Mouse (Mus musculus) CD4-positive, CD25-positive, alpha-beta regulatory T cell, adult 2 months (primary cell): ENCODE measurements around the gene Nell2.
"Not testable (repeated sequence)": the region's sequence is repeated elsewhere in the genome, so short reads cannot be mapped to it uniquely, and the experiment has no call there.

Source experiments
- DNase-seq: peaks from one replicate; pipeline ENCODE4 v3.0.0-alpha.2; 2012; ENCODE audit warnings: low read depth, low spot score

Gene Nell2

GRCm38 (mm10) chr15:95243876-95244275 lies 284.5 kb downstream of the Nell2 start:
- DNase-seq = no peak

- DNase-seq = no peak
These were observed 287.2 kb downstream of the Nell2 start for GRCm38 (mm10) chr15:95241161-95241560.

GRCm38 (mm10) chr15:95237021-95237420 lies 291.3 kb downstream of the Nell2 start:
- not testable (repeated sequence) for DNase-seq

DNA sequence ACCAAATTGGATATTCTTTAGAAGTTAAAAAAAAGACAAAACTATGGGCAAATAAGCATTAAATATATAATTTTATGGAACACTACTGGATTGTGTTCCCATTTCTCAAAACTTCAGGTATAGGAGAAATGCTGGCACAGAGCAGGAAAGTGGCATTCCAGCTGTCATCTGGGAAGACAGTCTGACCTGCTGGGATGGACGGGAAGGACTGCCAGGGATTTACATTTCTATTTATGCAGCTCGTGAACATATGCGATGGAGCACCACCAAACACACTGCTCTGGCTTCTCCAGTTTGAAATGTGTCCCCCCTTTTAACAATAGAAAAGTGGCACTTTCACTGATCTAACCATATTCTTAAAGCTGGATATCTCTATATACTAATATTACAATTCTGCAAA lies 291.9 kb downstream of the Nell2 start:
- no peak for DNase-seq

DNA sequence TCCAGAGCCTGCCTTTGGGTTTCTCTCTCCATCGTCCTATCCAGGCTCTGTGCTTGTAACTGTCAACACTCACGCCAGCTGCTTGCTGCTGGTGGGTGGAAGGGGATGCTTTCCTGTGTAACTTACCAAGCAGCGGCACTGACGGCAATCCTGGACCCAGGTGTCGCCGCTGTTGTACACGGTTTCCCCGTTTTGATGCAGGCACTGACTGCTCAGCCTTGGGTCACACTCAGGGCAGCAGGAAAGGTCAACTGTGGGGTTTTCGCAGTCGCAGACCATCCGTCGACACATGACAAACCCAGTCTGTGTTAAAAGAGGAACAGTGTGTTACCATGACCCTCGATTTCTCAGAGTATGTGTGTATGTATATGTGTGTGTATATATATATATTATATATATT lies 297.2 kb downstream of the Nell2 start:
- no peak for DNase-seq

- no peak for DNase-seq
These were observed 311.6 kb downstream of the Nell2 start for GRCm38 (mm10) chr15:95216640-95217365.

DNA sequence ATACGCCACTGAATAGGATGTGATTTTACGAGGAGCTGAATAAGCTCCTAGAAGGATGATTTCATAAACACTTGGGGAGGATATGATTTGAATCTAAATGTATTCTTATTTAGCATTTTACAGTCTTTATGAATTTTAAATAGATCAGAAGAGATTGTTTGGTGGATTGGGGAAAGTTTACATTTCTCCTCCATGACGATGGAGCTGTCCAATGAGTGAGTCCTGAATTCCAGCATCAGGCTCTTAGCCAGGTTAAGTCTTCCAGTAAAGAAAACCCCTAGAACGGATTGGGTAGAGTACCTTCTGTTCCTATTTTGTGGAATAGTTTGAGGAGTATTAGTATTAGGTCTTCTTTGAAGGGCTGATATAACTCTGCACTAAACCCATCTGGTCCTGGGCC lies 317.8 kb downstream of the Nell2 start:
- DNase-seq = no peak

DNA sequence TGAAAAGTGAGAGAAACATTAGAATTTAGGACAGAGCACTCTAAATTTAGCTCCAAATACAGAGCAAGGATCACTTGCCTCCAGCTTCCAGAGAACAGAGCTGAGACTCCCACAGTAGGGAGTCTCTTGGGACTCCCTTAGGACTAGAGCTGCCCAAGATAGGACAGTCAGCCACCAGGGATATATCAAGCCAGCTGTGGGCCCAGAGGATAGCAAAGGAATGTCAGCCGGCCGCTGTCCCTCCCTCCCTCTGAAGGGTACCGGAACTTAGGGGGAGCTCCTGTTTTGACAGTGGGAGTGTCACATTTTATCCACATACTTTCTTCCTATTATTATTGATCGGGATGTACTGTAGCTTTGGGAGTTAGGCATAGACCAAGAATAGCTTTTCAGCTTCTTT lies 319.2 kb downstream of the Nell2 start:
- DNase-seq = no peak

DNA sequence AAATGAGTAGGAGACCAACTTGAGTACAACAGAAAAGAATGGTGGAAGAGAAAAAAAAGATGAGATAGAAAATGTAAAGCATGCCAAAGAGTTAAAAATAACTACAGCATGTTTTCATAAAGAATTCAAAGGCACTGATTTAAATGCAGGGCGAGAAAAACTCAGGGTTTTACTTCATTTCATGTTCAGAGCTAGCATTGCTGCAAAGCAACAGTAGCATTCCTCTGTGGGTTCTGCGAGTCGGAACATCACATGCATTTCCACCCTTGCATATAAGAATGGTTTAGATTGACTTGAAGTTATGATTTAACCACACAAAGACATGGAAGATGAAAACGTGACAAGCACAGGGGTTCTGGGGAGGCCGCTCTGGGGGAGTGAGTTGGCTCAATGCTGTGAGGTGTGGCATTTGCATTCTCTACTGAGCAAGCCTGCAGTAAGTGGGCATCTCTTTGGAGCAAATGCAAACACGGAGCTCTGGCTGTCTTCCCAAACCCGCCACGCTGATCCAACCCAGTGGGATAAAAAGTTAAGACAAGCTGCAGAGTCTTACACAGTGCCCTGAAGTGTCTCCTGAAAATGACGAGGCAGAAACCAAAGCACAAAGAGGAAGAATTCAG lies 334.6 kb downstream of the Nell2 start:
- DNase-seq = no peak

DNA sequence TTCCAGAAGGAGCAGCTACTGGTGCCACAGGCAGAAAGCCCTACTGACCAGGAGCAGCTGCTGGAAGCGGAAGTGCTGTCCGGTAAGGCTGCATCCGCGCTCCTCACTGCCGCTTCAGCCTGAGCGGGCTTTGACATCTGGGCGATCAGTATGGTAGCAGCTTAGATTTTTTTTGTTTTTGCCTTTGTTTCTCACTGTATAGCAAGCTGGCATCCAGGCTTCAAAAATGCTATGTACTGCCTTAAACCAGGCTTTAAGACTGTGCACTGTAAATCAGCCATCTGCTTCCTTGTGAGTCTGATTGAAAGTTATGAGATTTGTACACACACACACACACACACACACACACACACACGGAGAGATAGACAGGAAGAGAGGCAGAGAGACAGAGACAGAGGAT lies 335.4 kb downstream of the Nell2 start:
- no peak for DNase-seq

DNA sequence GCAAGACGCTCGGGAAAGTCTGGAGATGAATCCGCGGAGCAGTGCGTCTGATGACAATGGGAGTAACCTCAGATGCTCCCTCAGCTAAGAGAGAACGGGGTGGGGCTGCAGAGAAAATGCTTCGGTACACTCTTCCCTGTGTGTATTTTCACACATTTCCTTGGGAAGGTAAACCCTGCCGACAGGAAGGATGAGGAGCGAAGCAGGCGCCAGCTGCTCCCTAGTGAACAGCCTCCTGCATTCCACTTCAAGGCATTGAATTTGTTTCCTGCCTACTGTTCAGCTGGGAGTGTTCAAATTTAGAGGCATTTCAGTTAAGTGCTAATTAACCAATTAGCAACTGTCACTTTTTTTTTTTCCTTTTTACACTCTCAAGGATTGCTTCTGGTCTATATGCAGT lies 342.1 kb downstream of the Nell2 start:
- no peak for DNase-seq

GRCm38 (mm10) chr15:95185419-95185818 lies 342.9 kb downstream of the Nell2 start:
- DNase-seq = no peak

DNA sequence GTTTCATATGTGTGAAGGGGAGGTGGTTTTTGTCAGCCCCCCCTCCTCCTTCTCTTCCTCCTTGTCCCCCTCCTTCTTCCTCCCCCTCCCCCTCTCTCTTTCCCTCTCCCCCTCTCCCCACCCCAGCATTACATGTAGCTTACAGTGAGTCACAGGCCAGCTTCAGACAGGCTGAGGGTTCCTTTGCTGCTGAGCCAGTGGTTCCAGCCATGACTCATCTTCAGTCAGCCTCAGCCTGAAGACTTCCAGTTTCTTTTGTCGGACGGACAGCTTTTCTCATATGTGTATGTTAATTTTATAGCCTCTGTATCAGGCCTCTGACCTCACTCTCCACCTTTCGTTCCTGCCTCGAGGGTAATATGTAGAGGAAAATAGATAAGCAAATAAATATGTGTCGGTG lies 344.9 kb downstream of the Nell2 start:
- DNase-seq = no peak

GRCm38 (mm10) chr15:95156828-95157227 lies 371.5 kb downstream of the Nell2 start:
- DNase-seq = no peak

DNA sequence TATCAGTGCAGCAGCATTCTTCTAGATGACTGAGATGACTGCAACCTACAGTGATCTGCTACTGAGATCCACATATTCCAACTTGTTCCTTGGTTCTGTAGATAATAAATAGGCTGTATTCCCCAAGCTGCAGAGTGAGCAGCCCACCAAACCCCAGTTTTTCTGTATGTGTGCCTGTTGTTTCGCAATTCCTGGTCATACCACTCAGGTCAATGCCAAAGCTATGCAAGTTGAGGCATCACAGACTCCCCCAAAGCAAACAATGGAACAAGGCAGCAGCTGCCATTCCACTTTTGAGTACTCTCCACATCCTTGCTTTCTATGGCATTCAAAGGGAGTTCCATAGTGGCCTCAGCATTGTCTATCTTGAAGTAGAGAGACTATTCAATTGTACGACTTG lies 383.2 kb downstream of the Nell2 start:
- no peak for DNase-seq

DNA sequence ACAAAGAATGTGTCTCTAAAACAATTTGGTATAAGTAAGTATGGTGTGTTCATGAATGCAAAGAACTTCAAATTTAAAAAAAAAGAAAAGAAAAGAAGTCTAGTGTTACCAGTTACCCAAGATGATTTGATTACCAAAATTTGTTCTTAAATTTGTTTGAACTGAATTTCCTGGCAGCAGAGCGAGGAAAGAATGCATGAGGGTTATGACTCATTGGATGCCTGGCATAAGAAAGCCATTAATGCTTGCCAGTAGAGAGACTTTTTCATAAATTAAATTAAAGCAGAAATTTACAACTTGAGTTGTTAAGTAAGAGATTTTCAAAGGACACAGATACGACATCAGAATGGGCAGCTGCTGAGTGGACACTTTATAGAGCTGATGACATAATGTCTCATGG lies 384.2 kb downstream of the Nell2 start:
- no peak for DNase-seq

GRCm38 (mm10) chr15:95138709-95139409 lies 389.5 kb downstream of the Nell2 start:
- DNase-seq = no peak

- no peak for DNase-seq
These were observed 391.1 kb downstream of the Nell2 start for GRCm38 (mm10) chr15:95137018-95137810.

DNA sequence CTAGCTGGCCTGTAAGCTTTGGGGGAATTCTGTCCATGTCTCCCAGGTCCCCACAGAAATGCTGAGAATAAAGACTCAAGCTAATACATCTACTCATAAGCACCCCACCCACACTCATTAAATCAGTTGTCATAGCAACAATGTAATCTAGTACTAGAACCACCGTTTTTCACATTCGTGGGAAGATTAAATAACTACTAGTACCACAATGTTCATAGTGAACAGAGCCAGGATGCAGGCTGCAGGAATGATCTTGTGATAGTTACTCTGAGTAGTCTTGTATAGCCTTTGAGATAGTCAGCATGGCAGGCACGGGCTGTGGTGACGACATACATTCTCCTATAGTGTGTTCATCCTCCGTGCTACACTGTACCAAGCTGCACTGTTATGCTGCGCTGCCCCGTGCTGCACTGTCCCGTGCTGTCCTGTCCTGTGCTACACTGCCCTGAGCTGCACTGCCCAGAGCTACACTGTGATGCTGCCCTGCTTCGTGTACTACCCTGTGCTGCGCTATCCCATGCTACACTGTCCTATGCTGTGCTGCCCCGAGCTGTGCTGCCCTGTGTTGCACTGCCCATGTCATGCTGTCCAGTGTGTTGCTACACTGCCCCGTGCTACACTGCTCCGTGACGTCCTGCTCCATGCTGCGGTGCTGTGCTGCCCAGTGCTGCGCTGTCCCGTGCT lies 392.3 kb downstream of the Nell2 start:
- no peak for DNase-seq

DNA sequence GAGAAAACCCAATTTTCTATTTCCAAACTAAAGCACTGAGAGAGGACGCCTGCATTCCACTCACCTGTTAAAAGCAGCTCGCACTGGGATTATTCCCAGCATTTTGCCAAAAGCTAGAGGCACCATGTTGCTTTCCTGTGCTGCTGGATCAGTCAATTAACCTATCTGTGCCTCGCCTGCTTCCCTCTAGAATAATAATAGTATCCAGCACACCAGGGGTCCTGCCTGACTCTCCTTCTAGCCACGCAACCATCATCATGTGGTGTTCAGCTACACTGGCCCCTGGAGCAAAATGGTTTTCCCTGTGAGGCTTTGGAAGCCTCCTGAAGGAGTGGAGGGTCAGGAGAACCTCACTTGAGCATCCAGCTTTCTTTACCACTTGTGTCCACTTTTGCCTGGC lies 397.0 kb downstream of the Nell2 start:
- DNase-seq = no peak

DNA sequence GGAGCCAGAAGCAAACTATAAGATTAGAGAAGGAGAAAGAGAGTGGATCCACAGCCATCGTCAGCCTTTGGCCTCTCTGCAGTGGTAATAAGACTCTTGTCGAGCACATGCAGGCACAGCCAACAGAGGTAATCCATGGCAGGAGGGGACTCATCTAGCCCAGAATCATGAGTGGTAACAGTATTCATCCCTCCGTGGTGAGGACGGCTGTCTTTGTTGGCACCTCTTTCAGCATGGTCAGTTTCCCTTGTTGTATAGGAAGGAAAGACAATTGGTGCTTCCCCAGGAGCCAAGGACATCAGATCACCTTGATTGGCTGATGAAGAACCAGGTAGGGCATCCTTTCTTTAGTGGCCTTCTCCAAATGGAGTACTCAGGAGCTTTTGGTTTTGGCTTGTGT lies 419.7 kb downstream of the Nell2 start:
- DNase-seq = no peak
